Mouse (Mus musculus) R1 (cell line): ENCODE measurements around the gene Gja3.
A peak's percentile ranks its signal among the peaks of the same experiment; 100 is the strongest.

Source experiments
- DNase-seq: peaks from one replicate; pipeline ENCODE4 v3.0.0-alpha.2; 2018; ENCODE audit warnings: low read depth, low spot score

Gja3 gene

DNA sequence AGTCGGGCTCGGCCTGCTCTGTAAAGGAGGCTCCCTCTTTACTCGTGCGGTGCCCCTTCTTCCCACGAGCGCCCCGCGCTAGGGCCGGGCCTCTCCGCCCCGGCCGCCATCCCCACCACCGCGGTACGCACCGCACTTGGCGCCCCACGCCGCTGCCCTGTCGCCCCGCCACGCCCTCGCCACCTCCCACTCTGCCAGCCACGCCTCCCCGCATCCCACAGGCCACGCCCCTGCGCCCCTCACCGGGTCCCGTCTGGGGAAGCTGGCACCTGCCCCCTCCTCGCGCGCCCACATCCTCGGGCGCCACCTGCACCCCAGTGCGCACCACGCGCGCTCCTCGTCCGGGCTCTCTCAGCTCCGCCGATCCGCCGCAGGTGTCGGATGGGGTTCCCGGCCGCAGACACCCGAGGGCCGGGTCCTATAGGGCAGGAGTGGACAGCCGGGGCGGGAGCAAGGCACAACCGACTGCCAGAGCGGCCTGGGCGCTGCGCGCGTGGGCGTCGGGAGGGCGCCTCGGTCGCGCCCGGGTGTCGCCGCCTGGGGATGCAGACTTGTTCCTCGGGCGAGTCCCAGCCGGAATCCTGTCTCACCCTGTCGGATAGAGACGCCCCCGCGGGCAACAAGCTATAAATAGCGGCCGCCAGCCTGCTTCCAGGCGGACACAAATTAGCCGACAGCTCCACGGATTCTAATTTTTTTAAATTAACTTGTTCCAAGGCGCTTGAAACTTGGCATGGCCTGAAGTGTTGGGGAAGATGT lies at the start of gene Gja3:
Gene Gja3, minus strand, starts transcription at position 538 of the 759 bp plus-strand sequence.
- DNase-seq = peak; percentile 80

DNA sequence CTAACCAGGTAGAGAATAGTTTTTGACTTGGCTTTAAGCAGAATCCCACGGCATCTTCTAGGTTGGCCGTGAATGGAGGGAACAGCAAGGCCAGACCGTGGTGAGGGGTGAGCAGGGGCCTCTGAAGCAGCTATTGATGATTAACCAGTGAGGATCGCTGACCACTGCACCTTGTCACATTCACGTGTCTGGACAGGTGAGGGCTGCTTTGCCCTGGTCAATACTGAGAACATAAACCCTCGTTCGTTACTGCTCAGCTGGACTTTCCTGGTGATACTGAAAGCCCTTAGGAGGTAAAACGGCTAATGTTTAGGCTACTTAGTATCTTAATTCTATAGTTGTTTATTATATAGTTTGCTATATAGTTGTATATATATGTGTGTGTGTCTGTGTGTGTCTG lies 49.2 kb upstream of the Gja3 start:
- DNase-seq = no peak

GRCm38 (mm10) chr14:57105721-57106120 lies 47.8 kb upstream of the Gja3 start:
- DNase-seq = no peak

DNA sequence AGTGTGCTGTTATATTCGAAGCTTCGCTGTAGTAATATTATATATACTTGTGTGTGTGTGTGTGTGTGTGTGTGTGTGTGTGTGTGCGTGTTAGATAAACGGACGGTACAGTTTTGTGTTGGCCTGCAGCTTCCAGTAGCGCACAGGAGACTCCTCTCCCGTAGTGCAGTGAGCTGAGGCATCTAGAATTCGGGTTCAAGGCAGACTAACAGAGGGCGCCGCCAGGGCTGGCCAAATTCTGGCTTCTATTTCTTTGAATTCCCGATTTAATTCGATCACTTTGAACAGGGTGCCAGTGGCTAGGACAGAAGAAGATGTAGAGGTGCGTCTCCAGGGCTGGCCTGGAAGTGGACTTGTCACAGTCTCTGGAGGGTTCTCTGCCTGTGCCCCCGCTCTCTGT lies 47.2 kb upstream of the Gja3 start:
- DNase-seq = no peak

DNA sequence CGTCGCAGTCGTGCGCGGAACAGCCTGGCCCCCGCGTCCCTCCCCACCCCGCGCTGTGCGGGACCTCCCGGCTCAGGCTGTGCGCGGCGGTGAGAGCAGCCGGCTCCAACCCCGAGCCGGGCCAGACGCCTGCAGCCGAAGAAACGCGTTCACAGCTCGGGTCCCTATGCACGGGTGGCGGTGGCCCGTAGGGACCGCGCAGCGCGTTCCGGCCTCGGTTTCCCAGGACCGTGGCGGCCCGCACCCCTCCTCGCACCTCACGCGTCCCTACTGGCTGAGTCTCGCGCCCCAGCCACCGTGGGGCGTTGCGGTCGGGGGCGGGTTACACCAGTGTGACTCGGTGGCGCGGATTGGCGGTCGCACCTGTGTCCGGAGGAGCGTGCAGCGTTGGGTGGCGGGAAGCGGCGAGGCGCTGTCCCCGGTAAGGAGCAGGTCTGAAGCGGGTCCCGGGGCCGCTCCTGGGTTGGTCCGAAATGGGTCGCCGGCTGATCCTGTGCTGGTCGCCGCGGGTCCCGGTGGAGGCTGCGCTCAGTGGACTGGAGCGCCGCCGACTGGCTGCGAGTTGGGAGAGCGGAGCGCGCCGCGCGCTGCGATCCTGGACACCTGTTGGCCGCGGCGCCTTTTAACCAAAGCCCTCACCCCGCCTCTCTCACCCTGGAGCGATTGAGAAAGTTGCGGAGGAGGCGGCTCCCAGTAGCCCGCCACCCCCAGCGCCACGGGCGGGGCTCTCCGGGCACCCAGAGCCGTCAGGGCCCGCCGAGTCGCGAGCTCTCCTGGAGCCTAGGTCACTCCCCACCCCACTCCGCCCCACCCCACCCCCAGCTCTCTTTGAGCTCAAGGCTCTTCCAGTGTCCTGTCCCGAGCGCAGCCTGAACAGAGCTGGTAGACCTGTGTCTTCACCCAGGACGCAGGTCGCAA lies 46.5 kb upstream of the Gja3 start, which contains the start of gene Gjb2:
Gene Gjb2, minus strand, starts transcription at position 597 of the 918 bp plus-strand sequence.
- peak; percentile 63 for DNase-seq

DNA sequence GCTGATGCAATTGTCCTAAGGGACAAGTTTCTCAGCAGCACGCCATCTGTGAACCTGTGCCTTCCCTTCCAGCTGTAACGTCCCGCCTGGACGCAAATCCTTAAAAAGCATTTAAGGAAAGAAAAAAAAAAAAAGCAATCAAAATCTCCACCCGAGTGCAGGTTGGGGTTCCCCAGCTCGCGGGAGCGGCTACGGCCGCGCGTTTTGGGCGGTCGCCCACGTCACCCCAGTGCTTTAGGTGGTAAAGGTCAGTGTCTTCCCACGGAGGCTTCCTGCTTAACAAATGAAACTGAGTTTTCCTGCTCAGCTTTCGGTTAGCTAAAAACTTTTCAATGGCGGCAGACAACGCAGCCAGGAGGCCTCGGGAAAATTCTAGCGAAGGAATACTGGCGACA lies 45.8 kb upstream of the Gja3 start:
- peak; percentile 33 for DNase-seq

GRCm38 (mm10) chr14:57103121-57103520 lies 45.2 kb upstream of the Gja3 start:
- DNase-seq = no peak

GRCm38 (mm10) chr14:57101623-57102022 lies 43.7 kb upstream of the Gja3 start:
- DNase-seq = no peak

- DNase-seq = no peak
Measured at GRCm38 (mm10) chr14:57095855-57096254, 38.0 kb upstream of the Gja3 start.

- DNase-seq = peak; percentile 84
Measured at GRCm38 (mm10) chr14:57093029-57093428, 35.1 kb upstream of the Gja3 start.

GRCm38 (mm10) chr14:57090001-57090400 lies 32.1 kb upstream of the Gja3 start:
- DNase-seq = no peak

GRCm38 (mm10) chr14:57089107-57089506 lies 31.2 kb upstream of the Gja3 start:
- DNase-seq = no peak

DNA sequence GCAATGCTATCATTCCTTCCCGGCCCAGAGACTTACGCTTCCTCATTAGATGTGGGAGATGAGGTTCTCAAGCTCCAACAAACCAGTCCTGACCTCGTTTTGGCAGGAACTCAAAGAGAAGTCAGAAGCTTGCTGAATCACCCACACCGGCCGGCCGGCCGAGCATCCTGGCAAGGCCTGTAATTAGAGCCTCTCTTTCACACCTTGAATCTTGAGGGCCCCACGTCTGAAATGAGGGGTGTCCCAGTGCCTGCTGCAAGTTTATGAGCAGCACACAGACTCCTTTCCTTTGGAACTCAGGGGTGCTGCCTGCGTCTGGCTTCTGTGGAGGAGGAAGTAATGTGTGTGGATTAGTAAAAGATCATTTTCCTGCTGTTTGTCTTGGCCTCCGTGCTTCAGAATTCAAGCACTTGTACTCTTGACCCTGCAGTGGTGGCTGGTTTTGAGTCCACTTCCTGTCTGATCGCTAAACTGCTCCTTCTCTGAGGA lies 26.3 kb upstream of the Gja3 start:
- no peak for DNase-seq

DNA sequence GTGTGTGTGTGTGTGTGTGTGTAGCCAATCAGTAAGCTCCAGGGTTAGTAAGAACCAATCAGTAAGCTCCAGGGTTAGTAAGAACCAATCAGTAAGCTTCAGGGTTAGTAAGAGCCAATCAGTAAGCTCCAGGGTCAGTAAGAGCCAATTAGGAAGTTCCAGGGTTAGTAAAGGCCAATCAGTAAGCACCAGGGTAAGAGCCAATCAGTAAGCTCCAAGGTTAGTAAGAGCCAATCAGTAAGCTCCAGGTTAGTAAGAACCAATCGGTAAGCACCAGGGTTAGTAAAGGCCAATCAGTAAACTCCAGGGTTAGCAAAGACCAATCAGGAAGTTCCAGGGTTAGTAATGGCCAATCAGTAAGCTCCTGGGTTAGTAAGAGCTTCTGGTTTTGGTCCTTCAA lies 25.0 kb upstream of the Gja3 start:
- DNase-seq = peak; percentile 67

DNA sequence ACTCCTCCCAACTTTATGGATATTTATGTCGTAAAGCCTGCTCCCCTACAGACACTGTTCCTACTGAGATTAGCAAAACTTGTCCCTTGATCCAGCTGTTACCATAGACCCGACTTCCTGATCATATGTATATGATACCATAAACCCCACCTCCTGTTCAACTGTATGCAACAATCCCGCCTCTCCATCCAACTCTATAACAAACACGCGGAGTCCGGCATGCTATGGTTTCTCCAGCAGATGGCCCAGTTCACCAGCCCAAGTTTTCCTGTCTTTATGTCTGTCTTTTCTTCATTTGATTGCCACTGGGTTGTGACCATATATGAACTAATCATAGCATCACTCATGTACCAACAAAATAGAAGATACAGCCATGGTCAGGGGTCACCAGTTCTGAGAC lies 17.6 kb upstream of the Gja3 start:
- no peak for DNase-seq

DNA sequence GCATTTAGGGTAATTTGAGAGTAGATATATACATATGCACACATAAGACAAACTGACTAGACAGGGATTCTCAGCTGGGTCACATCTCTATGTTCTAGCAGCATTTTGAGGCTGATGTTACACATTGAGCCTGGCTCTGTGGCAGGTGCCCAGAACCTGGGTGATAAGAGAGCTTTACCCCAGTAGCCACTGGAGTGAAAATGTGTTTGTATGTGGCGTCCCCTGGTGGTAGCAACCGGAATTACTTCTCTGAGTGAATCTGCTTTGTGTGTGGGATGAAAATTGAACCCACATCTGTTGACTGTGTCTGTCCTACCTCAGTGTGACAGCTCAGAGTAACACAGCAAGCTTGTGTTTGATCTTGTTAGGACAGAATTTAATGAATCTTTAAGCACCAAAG lies 12.0 kb upstream of the Gja3 start:
- DNase-seq = peak; percentile 72

DNA sequence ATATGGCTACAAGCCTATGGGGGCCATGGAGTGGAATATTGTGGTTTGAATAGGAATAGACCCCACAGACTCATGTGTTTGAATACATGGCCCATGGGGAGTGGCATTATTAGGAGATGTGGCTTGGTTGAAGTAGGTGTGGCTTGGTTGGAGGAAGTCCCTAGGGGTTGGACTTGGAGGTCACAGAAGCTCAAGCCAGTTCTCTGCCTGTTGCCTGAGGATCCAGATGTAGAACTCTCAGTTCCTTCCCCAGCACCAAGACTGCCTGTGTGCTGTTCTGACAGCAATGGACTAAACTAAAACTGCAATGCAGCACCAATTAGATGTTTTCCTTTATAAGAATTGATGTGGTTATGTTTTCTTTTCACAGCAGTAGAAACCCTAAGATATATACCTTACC lies 8.2 kb upstream of the Gja3 start:
- no peak for DNase-seq

DNA sequence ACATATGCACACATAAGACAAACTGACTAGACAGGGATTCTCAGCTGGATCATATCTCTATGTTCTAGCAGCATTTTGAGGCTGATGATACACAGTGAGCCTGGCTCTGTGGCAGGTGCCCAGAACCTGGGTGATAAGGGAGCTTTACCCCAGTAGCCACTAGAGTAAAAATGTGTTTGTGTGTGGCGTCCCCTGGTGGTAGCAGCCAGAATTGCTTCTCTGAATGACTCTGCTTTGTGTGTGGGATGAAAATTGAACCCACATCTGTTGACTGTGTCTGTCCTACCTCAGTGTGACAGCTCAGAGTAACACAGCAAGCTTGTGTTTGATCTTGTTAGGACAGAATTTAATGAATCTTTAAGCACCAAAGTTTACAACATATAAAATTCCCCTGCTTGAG lies 2.2 kb upstream of the Gja3 start:
- peak; percentile 84 for DNase-seq

DNA sequence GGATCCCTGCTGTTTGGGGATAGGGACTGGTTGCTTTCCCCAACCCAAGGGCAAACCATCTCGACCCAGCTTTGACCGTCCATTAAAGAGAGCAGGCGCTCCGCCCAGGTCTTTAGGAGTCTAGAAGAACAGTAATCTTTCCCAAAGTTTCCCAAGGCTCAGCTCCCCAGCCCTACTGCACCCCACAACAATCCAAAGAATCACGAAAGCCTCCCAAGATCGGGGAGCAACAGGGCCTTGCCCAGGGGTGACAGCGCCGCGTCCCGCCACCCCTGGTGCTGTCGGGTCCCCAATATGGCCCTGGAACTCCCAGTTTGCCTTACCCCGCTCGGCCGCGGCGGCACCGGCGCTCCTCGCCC lies 717 bp downstream of the Gja3 start:
- no peak for DNase-seq

GRCm38 (mm10) chr14:57052713-57053112 lies 5.2 kb downstream of the Gja3 start:
- DNase-seq = no peak

DNA sequence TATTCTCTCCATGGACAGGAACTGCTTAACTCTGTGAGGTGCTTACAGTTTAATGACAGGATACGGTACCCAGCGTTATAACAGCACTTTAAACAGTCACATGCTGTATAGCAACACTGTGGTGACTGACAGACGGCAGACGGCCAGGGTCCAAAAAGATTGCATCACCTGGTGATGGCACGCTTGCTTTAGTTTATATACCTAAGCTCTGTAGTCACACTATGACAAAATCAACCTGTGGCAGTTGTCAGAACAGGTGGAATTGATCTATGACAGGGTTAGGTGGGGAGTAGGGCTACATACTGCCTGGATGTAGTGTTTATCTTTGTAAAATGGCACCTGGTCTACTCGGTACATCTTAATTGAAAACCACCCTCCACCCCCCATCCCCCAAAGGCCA lies 14.0 kb downstream of the Gja3 start:
- no peak for DNase-seq

DNA sequence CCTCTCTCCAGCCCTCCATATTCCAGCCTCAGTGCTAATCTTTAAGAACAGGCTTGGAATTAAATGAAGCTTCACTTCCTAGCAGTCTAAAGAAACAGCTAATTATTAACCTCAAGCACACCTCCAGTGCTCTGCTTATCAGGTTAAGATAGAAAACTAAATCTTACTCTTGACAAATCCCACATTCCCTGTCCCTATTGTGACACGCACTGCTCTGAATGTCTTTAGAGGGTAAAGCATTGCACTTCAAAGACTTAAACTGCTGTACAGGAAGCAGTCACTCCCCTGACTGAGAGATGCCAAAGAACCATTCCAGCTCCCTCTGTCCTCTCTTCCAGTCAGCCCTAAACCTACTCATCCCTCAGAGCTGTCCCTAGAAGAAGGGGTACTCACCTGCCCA lies 16.5 kb downstream of the Gja3 start:
- no peak for DNase-seq
